Mouse (Mus musculus) hindbrain, embryonic 14.5 days (tissue): ENCODE measurements around the gene Gm2174. TPM values are rescaled to one million over a fixed set of nuclear protein-coding genes. Genes with fewer than 3 reads are reported as not detected.

Source experiments
- ATAC-seq: fragments of 200-750 bp; cut with Nextera tagmentation; 2 replicates; pipeline ENCODE4 v1.8.0; 2017; ENCODE audit warnings: moderate number of reproducible peaks, mild to moderate bottlenecking, moderate TSS enrichment, moderate library complexity; ENCODE audit not compliant: low FRiP score
- DNase-seq: peaks from one replicate; pipeline ENCODE4 v3.0.0-alpha.2; 2015; ENCODE audit warnings: low spot score
- H3K27ac ChIP-seq: fragments of 300-500 bp; sonication (generic); 2 replicates; pipeline ENCODE4 v1.5.1; 2014; ENCODE audit warnings: mild to moderate bottlenecking, moderate library complexity
- H3K27me3 ChIP-seq: fragments of 300-500 bp; sonication (generic); 2 replicates; pipeline ENCODE4 v1.6.1; 2014; ENCODE audit warnings: mild to moderate bottlenecking, low read length, mixed read lengths; ENCODE audit not compliant: control insufficient read depth, insufficient read depth
- H3K36me3 ChIP-seq: fragments of 300-500 bp; sonication (generic); replicated peaks from 2 replicates; pipeline ENCODE4 v1.6.1; 2014; ENCODE audit not compliant: control insufficient read depth, insufficient read depth
- H3K4me1 ChIP-seq: fragments of 300-500 bp; sonication (generic); replicated peaks from 2 replicates; pipeline ENCODE4 v1.6.1; 2014; ENCODE audit warnings: antibody characterized with exemption, low read length, mixed read lengths; ENCODE audit not compliant: control insufficient read depth, insufficient read depth
- H3K4me2 ChIP-seq: fragments of 300-500 bp; sonication (generic); replicated peaks from 2 replicates; pipeline ENCODE4 v1.6.1; 2014; ENCODE audit warnings: mild to moderate bottlenecking, moderate library complexity
- H3K4me3 ChIP-seq: fragments of 300-500 bp; sonication (generic); replicated peaks from 2 replicates; pipeline ENCODE4 v1.5.1; 2014; ENCODE audit warnings: mild to moderate bottlenecking, low read length
- H3K9ac ChIP-seq: fragments of 300-500 bp; sonication (generic); 2 replicates; pipeline ENCODE4 v1.6.1; 2014
- H3K9me3 ChIP-seq: fragments of 300-500 bp; sonication (generic); 2 replicates; pipeline ENCODE4 v1.6.1; 2016; ENCODE audit warnings: low read length; ENCODE audit not compliant: control insufficient read depth
- WGBS: fragments of 180-500 bp; shearing (Covaris S2); extraction: QIAGEN DNeasy Blood & Tissue Kit; methylation state at CpG from one replicate; pipeline ENCODE4 v1.1.7; 2014; 5-methylcytosine and 5-hydroxymethylcytosine counted together
- polyA plus RNA-seq: library from polyadenylated mRNA; unstranded; fragments of >200 nt; fragmentation: Nextera tagmentation; extraction: Ambion mirVana; gene quantifications from 2 replicates; pipeline ENCODE4 v1.2.1, GENCODE M21; 2014

Gm2174 gene
- polyA plus RNA-seq, 1 experiment from 2014 or later: 1.9 TPM

- Histone ChIP-seq H3K9me3 (no peaks in the 10 kb centered on the region), H3K4me2 (peak within 1 kb of the TSS; percentile 63), H3K36me3 (no peaks in the 10 kb centered on the region), H3K27me3 (no peaks in the 10 kb centered on the region), H3K4me1 (no peaks in the 10 kb centered on the region; the same call in 1 of the 2 replicates), H3K9ac (peak within 1 kb of the TSS; percentile 79), H3K27ac (peak within 1 kb of the TSS; percentile 97), H3K4me3 (peak within 1 kb of the TSS; percentile 55)
- ATAC-seq (peak; percentile 85), DNase-seq (peak; percentile 77)
- 14% methylated on average over 22 of the region's 22 CpGs for WGBS
Observed at GRCm38 (mm10) chrX:56454671-56455371, 7.1 kb downstream of the Gm2174 start, which contains the start of gene Ints6l. TSS of gene Ints6l (plus strand) at chrX:56454857.

- Histone ChIP-seq H3K4me2 (peak overlapping the region; percentile 63), H3K9me3 (no peaks in the 10 kb centered on the region), H3K36me3 (no peaks in the 10 kb centered on the region), H3K4me1 (no peaks in the 10 kb centered on the region; the same call in 1 of the 2 replicates), H3K9ac (peak overlapping the region; percentile 79), H3K4me3 (peak overlapping the region; percentile 55), H3K27me3 (no peaks in the 10 kb centered on the region), H3K27ac (peak overlapping the region; percentile 97)
- peak; percentile 97 for ATAC-seq
- peak; percentile 81 for DNase-seq
- WGBS: 16% methylated on average over 46 of the region's 65 CpGs
Observed at GRCm38 (mm10) chrX:56455372-56456246, 7.8 kb downstream of the Gm2174 start.

- peak; percentile 25 for ATAC-seq
- WGBS: 19% methylated on average over 8 of the region's 8 CpGs
- Histone ChIP-seq H3K27me3 (no peaks in the 10 kb centered on the region), H3K4me2 (peak overlapping the region; percentile 63), H3K36me3 (no peaks in the 10 kb centered on the region), H3K27ac (peak overlapping the region; percentile 97), H3K9ac (peak overlapping the region; percentile 53; the same call in 1 of the 2 replicates), H3K4me3 (peak overlapping the region; percentile 55), H3K4me1 (no peaks in the 10 kb centered on the region; the same call in 1 of the 2 replicates), H3K9me3 (no peaks in the 10 kb centered on the region)
- no peak for DNase-seq
Observed at GRCm38 (mm10) chrX:56456379-56456778, 8.6 kb downstream of the Gm2174 start.

GRCm38 (mm10) chrX:56462020-56462933, 14.5 kb downstream of the Gm2174 start:
- no peak overlapping the region for H3K27ac ChIP-seq
- DNase-seq (no peak), ATAC-seq (no peak)
- H3K27me3 ChIP-seq: no peaks in the 10 kb centered on the region
- WGBS: 81% methylated on average over 14 of the region's 14 CpGs
- H3K4me2 ChIP-seq: no peak overlapping the region
- no peak overlapping the region for H3K4me3 ChIP-seq
- H3K36me3 ChIP-seq: no peaks in the 10 kb centered on the region
- H3K9ac ChIP-seq: no peak overlapping the region
- no peaks in the 10 kb centered on the region for H3K9me3 ChIP-seq
- no peaks in the 10 kb centered on the region for H3K4me1 ChIP-seq

GRCm38 (mm10) chrX:56464906-56465305, 17.1 kb downstream of the Gm2174 start:
- Histone ChIP-seq H3K9ac (no peak overlapping the region), H3K4me2 (no peak overlapping the region), H3K9me3 (no peaks in the 10 kb centered on the region), H3K27me3 (no peaks in the 10 kb centered on the region), H3K4me3 (no peak overlapping the region), H3K27ac (no peak overlapping the region), H3K4me1 (no peaks in the 10 kb centered on the region), H3K36me3 (no peaks in the 10 kb centered on the region)
- WGBS: 84% methylated on average over 1 of the region's 1 CpGs
- no peak for DNase-seq
- no peak for ATAC-seq

GRCm38 (mm10) chrX:56467688-56468087, 19.9 kb downstream of the Gm2174 start:
- 71% methylated on average over 4 of the region's 4 CpGs for WGBS
- no peak for DNase-seq
- Histone ChIP-seq H3K4me2 (no peak overlapping the region), H3K27me3 (no peaks in the 10 kb centered on the region), H3K9ac (no peak overlapping the region), H3K4me1 (no peaks in the 10 kb centered on the region), H3K27ac (no peak overlapping the region), H3K36me3 (no peaks in the 10 kb centered on the region), H3K9me3 (no peaks in the 10 kb centered on the region), H3K4me3 (no peak overlapping the region)
- ATAC-seq: no peak

- Histone ChIP-seq H3K36me3 (no peaks in the 10 kb centered on the region), H3K9ac (no peak overlapping the region), H3K27ac (no peak overlapping the region), H3K4me1 (no peaks in the 10 kb centered on the region), H3K4me2 (no peak overlapping the region), H3K4me3 (no peak overlapping the region), H3K9me3 (no peaks in the 10 kb centered on the region), H3K27me3 (no peaks in the 10 kb centered on the region)
- DNase-seq (no peak), ATAC-seq (no peak)
- WGBS: 69% methylated on average over 6 of the region's 6 CpGs
Observed at GRCm38 (mm10) chrX:56468422-56468821, 20.7 kb downstream of the Gm2174 start.

- Histone ChIP-seq H3K4me3 (no peak overlapping the region), H3K27me3 (no peaks in the 10 kb centered on the region), H3K9me3 (no peaks in the 10 kb centered on the region), H3K4me1 (no peaks in the 10 kb centered on the region), H3K9ac (no peak overlapping the region), H3K27ac (no peak overlapping the region), H3K36me3 (no peaks in the 10 kb centered on the region), H3K4me2 (no peak overlapping the region)
- no peak for ATAC-seq
- DNase-seq: no peak
- WGBS: 75% methylated on average over 7 of the region's 8 CpGs
Observed at GRCm38 (mm10) chrX:56474035-56474434, 26.3 kb downstream of the Gm2174 start.
